In genomic region chr16:35251690-35252089, GRCm38 (mm10) we compare ENCODE assay signal across 22 mouse cellular contexts.
"Had no signal": no experiment of that assay in that cellular context is flagged by ENCODE, and none has a peak within 500 bp of the region (broad histone marks: within the 10 kb centered on the region; RNA-seq: fewer than 3 reads in every experiment).

No protein-coding gene starts in this region.

- H3K4me2 ChIP-seq: heart, embryonic 12.5 days; hindbrain, embryonic 12.5 days; hindbrain, embryonic 14.5 days; intestine, embryonic 15.5 days; limb, embryonic 12.5 days; liver, embryonic 11.5 days; liver, embryonic 13.5 days had no signal

- DNase-seq: gastrocnemius, adult 2 months; gastrocnemius, postnatal 10 days; gastrocnemius, postnatal 25 days; heart, adult 18-20 months; heart, postnatal 10 days; heart, postnatal 4 days; liver; liver, embryonic 13.5 days had no signal

- H3K4me1 ChIP-seq: limb, embryonic 10.5 days; liver, embryonic 13.5 days had no signal

- H3K4me3 ChIP-seq: gastrocnemius, adult 2 months; heart, embryonic 10.5 days; heart, embryonic 12.5 days; hindbrain, embryonic 10.5 days; hindbrain, embryonic 12.5 days; intestine, embryonic 15.5 days; layer of hippocampus, adult 2 months; left cerebral cortex, adult 2 months; limb, embryonic 10.5 days; limb, embryonic 12.5 days; liver, embryonic 13.5 days had no signal

- H3K27me3 ChIP-seq: hindbrain, embryonic 12.5 days; intestine, embryonic 15.5 days; limb, embryonic 12.5 days; liver, embryonic 13.5 days had no signal

- H3K27ac ChIP-seq: gastrocnemius, adult 2 months; hindbrain, embryonic 10.5 days; hindbrain, embryonic 12.5 days; hindbrain, embryonic 14.5 days; intestine, embryonic 15.5 days; layer of hippocampus, adult 2 months; left cerebral cortex, adult 2 months; limb, embryonic 10.5 days; limb, embryonic 12.5 days; liver, embryonic 13.5 days had no signal

- ATAC-seq: hindbrain, embryonic 16.5 days; inflammation-experienced regulatory T-cells, adult 6 months; intestine, embryonic 15.5 days; intestine, postnatal 0 days had no signal

- H3K9ac ChIP-seq: heart, embryonic 12.5 days; hindbrain, embryonic 12.5 days; hindbrain, embryonic 14.5 days; intestine, embryonic 15.5 days; limb, embryonic 12.5 days; liver, embryonic 13.5 days had no signal

- H3K9me3 ChIP-seq: heart, embryonic 10.5 days; heart, embryonic 12.5 days; hindbrain, embryonic 10.5 days; hindbrain, embryonic 12.5 days; intestine, embryonic 15.5 days; limb, embryonic 10.5 days; limb, embryonic 12.5 days; liver, embryonic 13.5 days had no signal

- H3K36me3 ChIP-seq: heart, embryonic 12.5 days; hindbrain, embryonic 10.5 days; hindbrain, embryonic 12.5 days; intestine, embryonic 15.5 days; limb, embryonic 10.5 days; limb, embryonic 12.5 days; liver, embryonic 13.5 days had no signal
